Mouse (Mus musculus) stomach, postnatal 0 days (tissue): ENCODE data around the gene U90926.

Experiments
- CTCF ChIP-seq: IDR thresholded peaks from 2 replicates; pipeline ENCODE4 v1.5.1; 2016; ENCODE audit warnings: antibody characterized with exemption, low read depth, mild to moderate bottlenecking, moderate library complexity
- EP300 ChIP-seq: optimal IDR thresholded peaks from 2 replicates; pipeline ENCODE3; 2016; ENCODE audit warnings: antibody characterized with exemption

GRCm38 (mm10) chr5:92254476-92254875 is 39.3 kb upstream of the U90926 start:
- no peak for TF ChIP-seq CTCF
- no peak for TF ChIP-seq EP300
